9 mouse cellular contexts compared by ENCODE assay signal in genomic region chr13:91564047-91564446, GRCm38 (mm10).
"Had no signal": no experiment of that assay in that cellular context is flagged by ENCODE, and none has a peak within 500 bp of the region (broad histone marks: within the 10 kb centered on the region; RNA-seq: fewer than 3 reads in every experiment).

No protein-coding gene starts in this region.

- H3K4me3 ChIP-seq: liver, embryonic 13.5 days had no signal

- DNase-seq: kidney, postnatal 25 days; liver, embryonic 13.5 days; lung, adult 2 months; lung, postnatal 14 days; lung, postnatal 4 days; midbrain, embryonic 14.5 days; thymus, adult 18-20 months; thymus, postnatal 36 days had no signal

- H3K27ac ChIP-seq: kidney, postnatal 0 days; liver, embryonic 13.5 days had no signal
